Mouse (Mus musculus) mature B cell (primary cell): ENCODE results near the gene Apopt1.

ENCODE experiments used
- in situ Hi-C: fragments of 300-500 bp; cut with MboI; formaldehyde crosslinking; loops from 2 replicates; pipeline ENCODE4 v1.14.3; 2019

Apopt1 gene

GRCm38 (mm10) chr12:111681305-111681704 lies 31.8 kb upstream of the Apopt1 start:
- in situ Hi-C loops: no loop called here

- in situ Hi-C loops: no loop called here
These were observed 31.1 kb upstream of the Apopt1 start for GRCm38 (mm10) chr12:111682003-111682402.

GRCm38 (mm10) chr12:111682806-111683205 lies 30.3 kb upstream of the Apopt1 start:
- in situ Hi-C loops: no loop called here

DNA sequence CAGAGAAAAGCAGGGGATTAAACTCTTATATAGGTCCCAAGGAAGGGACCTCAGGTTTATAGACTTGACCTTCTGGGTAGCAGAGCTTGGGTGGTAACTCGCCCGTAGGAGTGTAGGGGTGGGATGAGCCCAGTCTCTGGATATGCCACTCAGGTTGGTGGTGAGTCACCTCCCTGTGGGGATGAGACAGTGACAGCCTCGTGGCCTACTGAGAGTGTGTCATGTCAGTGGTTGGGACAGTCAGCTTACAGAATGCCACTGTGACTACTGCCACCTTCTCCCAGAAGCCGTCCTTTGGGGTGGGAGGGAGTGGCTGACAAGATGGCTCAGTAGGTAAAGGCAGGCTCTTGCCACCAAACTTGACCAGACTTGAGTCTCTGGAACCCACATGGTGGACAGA lies 26.7 kb upstream of the Apopt1 start:
- in situ Hi-C loops: no loop called here

DNA sequence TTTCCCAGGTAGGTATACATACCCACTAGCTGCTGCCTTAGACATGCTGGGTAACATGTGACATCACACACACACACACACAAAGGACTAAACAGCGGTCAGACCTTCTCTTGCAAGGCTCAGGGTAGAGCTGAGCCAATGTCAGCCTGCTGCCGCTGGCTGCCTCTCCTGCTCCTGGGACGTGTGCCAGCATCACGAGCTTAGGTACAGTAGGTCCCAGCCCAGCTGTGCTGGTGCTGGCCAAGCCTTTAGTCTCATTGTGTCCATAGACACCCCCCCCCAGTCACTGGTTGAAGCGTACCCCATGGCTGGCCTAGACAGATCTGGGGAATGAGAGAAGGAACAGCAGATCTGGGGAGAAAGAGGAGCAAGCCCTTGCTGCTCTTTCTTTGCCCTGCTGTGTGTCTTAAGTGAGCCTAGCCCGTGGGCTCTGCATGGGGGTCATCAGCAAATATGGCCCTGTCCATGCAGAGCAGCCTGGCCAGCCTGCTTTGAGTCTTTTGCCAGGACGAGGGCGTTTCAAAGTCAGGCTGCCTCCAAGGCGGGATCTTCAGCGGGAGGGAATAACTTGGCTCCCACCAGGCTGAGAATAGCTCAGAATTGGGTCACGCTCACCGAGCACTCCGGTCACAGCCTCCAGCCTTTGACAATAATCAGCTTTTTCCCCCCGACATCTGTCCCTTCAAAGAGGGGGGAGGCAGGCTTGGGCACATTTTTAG lies 25.6 kb upstream of the Apopt1 start:
- in situ Hi-C loops: no loop called here

DNA sequence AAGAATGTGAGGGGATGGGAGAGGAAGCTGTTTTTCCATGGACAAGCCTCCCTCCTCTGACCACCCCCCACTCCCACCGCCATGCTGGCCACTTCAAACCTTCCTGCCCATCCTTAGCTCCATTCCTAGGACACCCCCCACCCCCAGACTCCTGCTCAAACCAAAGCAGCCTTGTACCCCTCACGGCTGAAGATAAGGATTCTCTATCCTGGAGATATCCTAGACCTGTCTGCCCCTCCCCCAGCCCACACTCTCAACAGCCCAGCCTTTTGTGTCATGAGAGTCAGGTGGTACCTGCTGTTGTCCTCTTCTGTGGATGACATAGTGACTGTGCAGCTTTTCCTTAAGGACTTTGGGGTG lies 25.0 kb upstream of the Apopt1 start:
- in situ Hi-C loops: no loop called here

GRCm38 (mm10) chr12:111689426-111689825 lies 23.6 kb upstream of the Apopt1 start:
- in situ Hi-C loops: no loop called here

DNA sequence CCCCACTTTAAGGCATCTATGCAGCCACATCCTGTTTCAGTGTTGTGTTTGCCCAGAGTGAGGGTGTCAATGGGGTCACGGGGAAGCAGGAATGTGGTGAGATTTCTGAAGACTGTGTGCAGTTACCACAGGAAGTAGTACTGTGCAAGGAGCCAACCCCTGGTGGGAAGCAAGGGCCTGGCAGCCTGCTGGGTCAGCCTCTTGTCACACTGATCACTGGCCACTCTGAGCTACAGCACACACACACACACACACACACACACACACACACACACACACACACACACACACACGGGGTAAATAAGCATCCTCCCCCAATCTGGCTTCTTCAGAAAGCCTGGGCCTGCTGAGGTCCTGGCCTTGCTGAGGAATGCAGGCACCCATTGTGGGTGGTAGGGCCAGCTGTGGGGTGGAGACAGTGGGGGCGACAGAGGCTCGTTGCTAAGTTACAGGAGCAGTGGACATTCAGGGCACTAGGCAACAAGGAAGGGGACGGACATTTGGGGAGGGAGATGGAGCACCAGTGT lies 21.7 kb upstream of the Apopt1 start:
- in situ Hi-C loops: no loop called here

- in situ Hi-C loops: no loop called here
These were observed 20.2 kb upstream of the Apopt1 start for GRCm38 (mm10) chr12:111692899-111693298.

- in situ Hi-C loops: no loop called here
These were observed 19.5 kb upstream of the Apopt1 start for GRCm38 (mm10) chr12:111693341-111694270.

DNA sequence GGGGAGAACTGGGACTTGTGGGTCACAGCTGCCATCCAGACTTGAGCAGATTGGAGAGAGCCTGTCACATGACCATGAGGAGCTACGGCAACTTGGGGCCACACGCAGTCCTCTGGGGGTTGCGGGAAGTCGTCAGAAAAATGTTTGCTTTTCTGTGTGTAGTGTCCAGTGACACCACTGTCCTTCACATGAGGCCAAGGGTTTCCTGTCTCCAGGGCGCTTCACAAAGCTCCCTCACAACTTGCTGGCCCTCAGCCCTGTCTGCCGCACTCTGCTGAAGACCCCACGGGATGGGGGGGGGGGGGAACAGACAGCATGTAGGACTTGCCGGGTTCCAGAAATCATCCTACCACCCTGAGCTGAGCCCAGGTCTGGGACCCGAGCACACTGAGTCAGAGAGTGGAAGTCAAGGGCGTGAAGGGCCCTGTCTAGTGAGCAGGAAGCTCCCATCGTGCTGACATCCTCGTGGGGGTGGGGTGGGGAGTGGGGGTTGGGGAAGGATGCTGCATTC lies 18.7 kb upstream of the Apopt1 start:
- in situ Hi-C loops: no loop called here

DNA sequence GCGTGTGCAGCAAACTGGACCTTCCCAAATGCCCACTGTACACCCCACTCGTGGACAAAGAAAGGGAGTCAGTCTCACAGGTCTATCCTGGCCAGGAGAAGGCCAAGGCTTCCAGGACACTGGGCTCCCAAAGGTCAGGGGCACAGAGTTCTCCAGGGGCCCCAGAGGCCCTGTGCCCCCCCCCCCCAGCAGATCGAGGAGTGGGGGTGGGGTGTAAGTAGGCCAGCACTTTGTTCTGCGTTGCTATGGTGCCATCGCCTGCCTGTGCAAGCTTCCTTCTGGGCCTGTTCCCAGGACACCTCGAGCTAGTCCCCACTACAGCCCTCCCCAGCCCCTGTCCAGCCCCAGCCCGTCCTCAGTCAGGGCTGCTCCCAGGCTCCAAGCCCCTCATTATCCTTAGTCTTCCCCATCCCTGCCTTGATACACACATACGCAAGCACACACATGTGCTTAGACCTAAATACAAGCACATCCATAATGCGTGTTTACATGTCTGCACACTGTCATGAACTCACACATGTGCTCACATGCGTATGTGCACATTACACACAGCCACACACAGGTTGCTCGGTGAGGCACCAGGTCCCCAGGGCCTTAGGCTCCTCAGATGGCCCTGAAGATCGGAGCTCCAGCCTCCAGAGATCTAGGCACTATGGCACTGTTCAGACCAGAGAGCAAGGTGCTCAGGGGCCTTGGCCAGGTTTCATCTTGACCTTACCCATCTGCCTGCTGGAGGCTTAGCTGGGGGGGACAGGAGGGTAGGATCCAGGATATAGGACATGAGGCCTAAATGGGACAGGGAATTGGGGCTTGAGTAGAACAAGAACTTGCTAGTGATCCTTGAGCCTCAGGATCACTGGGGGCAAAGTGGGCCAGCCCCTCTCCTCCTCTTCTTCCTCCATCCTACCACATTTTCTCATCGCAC lies 17.9 kb upstream of the Apopt1 start:
- in situ Hi-C loops: no loop called here

GRCm38 (mm10) chr12:111696239-111696638 lies 16.8 kb upstream of the Apopt1 start:
- in situ Hi-C loops: no loop called here

DNA sequence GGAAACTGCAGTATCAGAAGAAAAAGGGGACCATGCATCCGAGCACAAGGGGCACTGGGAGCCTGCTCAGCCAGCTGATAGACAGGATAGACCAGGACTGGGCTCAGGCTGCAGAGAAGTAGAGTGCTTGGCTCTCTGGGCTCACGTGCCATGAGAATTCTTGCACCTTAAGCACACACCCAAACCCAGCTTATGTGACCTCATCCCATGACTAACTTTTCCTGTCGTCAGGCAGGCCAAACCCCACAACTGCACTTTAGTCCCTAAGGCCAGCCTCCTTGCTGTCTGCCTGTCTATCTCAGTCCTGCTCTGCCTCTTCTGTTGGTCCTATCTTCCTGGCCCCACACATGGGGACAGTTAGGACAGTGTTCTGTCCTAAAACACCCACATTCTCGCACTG lies 15.4 kb upstream of the Apopt1 start:
- in situ Hi-C loops: no loop called here

- in situ Hi-C loops: no loop called here
These were observed 14.6 kb upstream of the Apopt1 start for GRCm38 (mm10) chr12:111698346-111698913.

DNA sequence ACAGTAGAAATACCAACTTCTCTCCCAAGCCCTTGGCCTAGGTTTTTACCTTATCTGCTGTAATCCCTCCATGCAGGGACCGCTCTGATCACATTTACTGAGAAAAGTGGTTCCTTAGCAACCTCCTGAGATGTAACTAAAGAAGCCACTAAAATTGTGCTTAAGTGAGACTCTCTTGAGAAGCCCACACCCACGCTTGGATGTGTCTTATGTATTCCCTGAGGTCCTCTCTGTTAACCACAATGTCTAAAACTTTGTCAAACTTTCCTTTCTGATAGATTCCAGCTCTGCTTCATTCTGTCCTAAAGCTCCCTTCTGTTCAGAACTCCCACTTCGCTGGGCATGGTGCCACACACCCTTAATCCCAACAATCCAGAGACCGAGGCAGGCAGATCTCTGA lies 13.5 kb upstream of the Apopt1 start:
- in situ Hi-C loops: no loop called here

GRCm38 (mm10) chr12:111700920-111701458 lies 12.1 kb upstream of the Apopt1 start:
- in situ Hi-C loops: no loop called here

DNA sequence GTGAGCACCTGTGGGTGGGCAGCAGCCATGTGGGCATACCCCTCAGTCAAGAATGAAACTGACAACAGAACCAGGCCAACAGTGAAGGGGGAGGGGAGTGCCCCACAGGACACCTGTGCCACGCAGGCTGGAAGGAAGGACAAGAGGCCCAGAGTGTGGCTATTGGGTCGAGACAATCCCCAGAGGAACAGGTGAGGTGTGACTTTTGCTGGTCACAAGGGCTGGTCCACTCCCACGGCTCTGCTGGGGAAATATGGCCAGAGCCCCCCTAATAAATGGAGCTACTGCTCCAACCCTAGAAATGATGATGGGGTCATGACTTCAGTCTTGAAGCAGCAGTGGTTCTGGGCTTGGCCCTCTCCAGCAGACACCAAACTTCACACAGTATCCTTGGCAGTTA lies 9.8 kb upstream of the Apopt1 start:
- in situ Hi-C loops: no loop called here

GRCm38 (mm10) chr12:111704609-111705008 lies 8.5 kb upstream of the Apopt1 start:
- in situ Hi-C loops: no loop called here

DNA sequence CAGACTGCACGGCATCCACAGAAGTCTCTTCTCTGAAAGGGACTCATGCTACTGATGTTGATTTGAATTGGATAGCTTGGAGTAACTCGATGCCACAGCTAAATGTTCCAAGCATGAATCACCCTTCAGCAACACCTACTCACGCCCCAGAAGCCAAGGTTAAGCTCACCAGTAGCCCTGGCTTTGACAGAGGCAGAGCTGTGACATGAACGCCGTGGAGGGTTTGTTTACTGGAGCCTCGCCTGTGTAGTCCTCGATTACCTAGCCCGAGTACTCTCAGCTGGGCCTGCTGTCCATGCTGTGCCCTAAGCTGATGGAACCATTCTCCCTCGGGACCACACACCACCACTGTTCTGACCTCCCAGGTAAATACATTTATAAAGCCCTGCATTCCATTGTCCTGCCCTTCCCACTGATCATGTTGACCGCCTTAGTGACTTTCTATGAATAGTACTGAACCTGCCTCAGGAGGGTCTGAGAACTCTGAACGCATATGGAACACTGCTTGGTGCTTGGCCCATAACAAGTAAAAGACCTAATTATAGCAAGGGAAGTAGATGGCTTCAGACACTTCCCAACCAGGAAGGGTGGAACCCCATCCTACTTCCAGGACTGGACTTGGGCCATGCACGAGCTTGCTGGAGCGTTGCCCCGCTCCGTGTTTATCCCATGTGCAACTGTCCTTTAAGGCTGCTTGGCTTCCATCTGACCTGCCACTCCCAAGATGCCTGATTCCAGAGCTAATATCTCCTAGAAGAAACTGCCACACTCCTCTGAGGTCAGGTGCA lies 7.7 kb upstream of the Apopt1 start:
- in situ Hi-C loops: no loop called here
